Mouse (Mus musculus): Measurements from ENCODE around the gene Krt34. TPM values are rescaled to one million over a fixed set of nuclear protein-coding genes. Genes with fewer than 3 reads are reported as not detected.

Gene Krt34
- polyA plus RNA-seq, 1 experiment from 2014 or later = 0.44 TPM

DNA sequence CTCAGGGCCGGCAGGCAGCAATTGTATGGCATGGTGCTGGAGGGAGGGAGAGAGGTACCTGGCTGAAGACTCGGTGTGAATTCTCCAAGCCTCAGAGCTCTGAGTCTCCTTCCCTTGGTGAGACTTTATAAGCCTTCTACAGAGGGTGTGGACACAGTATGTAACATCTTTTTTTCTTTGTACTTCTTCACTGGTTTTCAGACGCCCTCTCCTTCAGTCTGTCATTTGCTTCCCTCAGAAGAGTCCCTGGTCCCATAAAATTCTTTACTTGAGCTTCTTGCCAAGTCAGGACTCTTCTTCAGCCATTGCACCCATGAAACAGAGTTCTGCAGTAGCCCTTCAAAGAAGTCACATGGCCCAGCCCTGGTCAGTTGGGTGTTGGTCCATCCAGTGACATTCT is 9.1 kb upstream of the Krt34 start, which contains the start of gene Krt31:
Gene Krt31, minus strand, starts transcription at position 101 of the 400 bp plus-strand sequence.
- H3K4me2 ChIP-seq (ENCODE audit: low read depth, low read length) = no peak within 1 kb of the TSS
- H3K9ac ChIP-seq (ENCODE audit: low read length) = no peak within 1 kb of the TSS
- no peak within 1 kb of the TSS for H3K27ac ChIP-seq (ENCODE audit: low read length)
- H3K9me3 ChIP-seq (ENCODE audit: control insufficient read depth, low read length) = no peaks in the 10 kb centered on the region
- H3K27me3 ChIP-seq (ENCODE audit: control insufficient read depth, insufficient read depth, low read depth, low read length) = no peaks in the 10 kb centered on the region
- H3K36me3 ChIP-seq (ENCODE audit: control insufficient read depth, insufficient read depth, low read length) = no peaks in the 10 kb centered on the region
- no peaks in the 10 kb centered on the region for H3K4me1 ChIP-seq (replicated peaks; ENCODE audit: control insufficient read depth, insufficient read depth, low read length)
- no peak for ATAC-seq (ENCODE audit: low read depth)
- H3K4me3 ChIP-seq (ENCODE audit: low read length) = no peak within 1 kb of the TSS
- WGBS = 75% methylated on average over 3 of the region's 3 CpGs

DNA sequence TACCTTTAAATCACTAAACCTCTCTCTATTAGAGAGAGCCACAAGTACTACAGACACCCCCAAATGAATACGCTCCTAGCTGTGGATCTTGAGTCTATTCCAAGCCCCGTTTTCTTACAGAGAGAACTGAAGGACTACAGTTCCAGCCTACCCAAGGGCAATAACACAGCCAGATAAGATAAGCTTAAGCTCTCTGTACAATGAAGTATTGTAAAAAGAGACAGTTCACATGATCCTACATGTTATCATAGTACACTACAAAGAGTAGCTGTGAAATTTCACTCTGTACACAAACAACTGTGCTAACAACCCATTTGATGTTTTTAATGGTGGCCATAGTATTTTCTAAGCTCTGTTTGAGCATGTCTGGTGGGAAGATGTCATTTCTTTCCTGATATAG is 5.8 kb upstream of the Krt34 start:
- WGBS = 64% methylated on average over 2 of the region's 2 CpGs
- H3K36me3 ChIP-seq (ENCODE audit: control insufficient read depth, insufficient read depth, low read length) = no peaks in the 10 kb centered on the region
- H3K4me1 ChIP-seq (replicated peaks; ENCODE audit: control insufficient read depth, insufficient read depth, low read length) = no peaks in the 10 kb centered on the region
- no peak for ATAC-seq (ENCODE audit: low read depth)
- H3K9ac ChIP-seq (ENCODE audit: low read length) = no peak overlapping the region
- H3K4me3 ChIP-seq (ENCODE audit: low read length) = no peak overlapping the region
- H3K4me2 ChIP-seq (ENCODE audit: low read depth, low read length) = no peak overlapping the region
- H3K27me3 ChIP-seq (ENCODE audit: control insufficient read depth, insufficient read depth, low read depth, low read length) = no peaks in the 10 kb centered on the region
- no peaks in the 10 kb centered on the region for H3K9me3 ChIP-seq (ENCODE audit: control insufficient read depth, low read length)
- H3K27ac ChIP-seq (ENCODE audit: low read length) = no peak overlapping the region

DNA sequence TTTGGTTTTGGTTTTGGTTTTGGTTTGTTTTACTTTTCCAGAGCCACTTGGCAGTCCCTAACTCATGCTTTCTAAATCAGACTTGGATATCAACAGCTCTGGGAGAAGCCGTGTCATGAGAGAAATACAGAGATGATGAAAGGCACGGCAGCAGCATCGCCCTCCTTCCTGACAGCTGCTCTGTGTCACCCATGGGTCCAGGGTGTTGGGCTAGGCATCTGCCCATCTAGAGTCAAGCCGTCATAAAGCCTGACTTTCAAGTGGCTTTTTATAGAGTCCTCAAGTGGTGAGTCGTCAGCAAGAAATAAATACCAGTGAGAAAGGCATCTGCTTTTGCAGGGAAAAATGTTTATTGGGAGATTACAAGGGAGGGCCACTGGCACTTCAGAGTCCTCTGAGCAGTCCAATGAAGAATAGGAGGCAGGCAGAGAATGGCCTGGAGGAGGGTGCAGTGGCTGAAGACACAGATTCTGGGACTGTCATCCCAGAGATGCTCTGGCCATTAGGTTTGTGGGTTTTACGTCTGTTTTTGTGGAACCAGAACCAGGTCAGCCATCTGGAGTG is 5.0 kb upstream of the Krt34 start:
- Histone ChIP-seq H3K27me3 (ENCODE audit: control insufficient read depth, insufficient read depth, low read depth, low read length) (no peaks in the 10 kb centered on the region), H3K27ac (ENCODE audit: low read length) (no peak overlapping the region), H3K36me3 (ENCODE audit: control insufficient read depth, insufficient read depth, low read length) (no peaks in the 10 kb centered on the region), H3K4me1 (replicated peaks; ENCODE audit: control insufficient read depth, insufficient read depth, low read length) (no peaks in the 10 kb centered on the region), H3K4me2 (ENCODE audit: low read depth, low read length) (no peak overlapping the region), H3K4me3 (ENCODE audit: low read length) (no peak overlapping the region), H3K9ac (ENCODE audit: low read length) (no peak overlapping the region), H3K9me3 (ENCODE audit: control insufficient read depth, low read length) (no peaks in the 10 kb centered on the region)
- 55% methylated on average over 6 of the region's 6 CpGs for WGBS
- ATAC-seq (ENCODE audit: low read depth) = no peak

DNA sequence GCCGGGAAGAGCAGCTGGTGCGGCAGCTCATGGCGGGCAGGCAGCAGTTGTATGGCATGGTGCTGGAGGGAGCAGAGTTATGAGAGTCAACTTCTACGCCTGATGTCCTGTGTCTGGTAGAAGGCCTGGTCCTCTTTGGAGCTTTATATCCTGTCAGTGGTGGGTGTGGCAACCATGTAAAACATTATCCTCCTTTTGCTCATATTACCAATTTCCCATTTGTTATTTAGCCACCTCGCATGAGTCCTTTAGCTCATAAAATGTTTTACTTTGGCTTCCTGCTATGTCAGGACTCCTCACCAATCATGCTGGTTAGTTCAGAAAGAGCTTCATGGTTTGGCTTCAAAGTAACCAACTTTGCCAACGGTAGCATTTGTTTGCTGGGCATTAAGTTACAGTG is 11.6 kb downstream of the Krt34 start, which contains the start of gene Krt33b:
Gene Krt33b, minus strand, starts transcription at position 101 of the 400 bp plus-strand sequence.
- H3K4me2 ChIP-seq (ENCODE audit: low read depth, low read length) = no peak within 1 kb of the TSS
- H3K27ac ChIP-seq (ENCODE audit: low read length) = no peak within 1 kb of the TSS
- WGBS = 83% methylated on average over 6 of the region's 6 CpGs
- no peak for ATAC-seq (ENCODE audit: low read depth)
- no peaks in the 10 kb centered on the region for H3K36me3 ChIP-seq (ENCODE audit: control insufficient read depth, insufficient read depth, low read length)
- no peak within 1 kb of the TSS for H3K9ac ChIP-seq (ENCODE audit: low read length)
- H3K9me3 ChIP-seq (ENCODE audit: control insufficient read depth, low read length) = no peaks in the 10 kb centered on the region
- no peaks in the 10 kb centered on the region for H3K4me1 ChIP-seq (replicated peaks; ENCODE audit: control insufficient read depth, insufficient read depth, low read length)
- H3K27me3 ChIP-seq (ENCODE audit: control insufficient read depth, insufficient read depth, low read depth, low read length) = no peaks in the 10 kb centered on the region
- no peak within 1 kb of the TSS for H3K4me3 ChIP-seq (ENCODE audit: low read length)

DNA sequence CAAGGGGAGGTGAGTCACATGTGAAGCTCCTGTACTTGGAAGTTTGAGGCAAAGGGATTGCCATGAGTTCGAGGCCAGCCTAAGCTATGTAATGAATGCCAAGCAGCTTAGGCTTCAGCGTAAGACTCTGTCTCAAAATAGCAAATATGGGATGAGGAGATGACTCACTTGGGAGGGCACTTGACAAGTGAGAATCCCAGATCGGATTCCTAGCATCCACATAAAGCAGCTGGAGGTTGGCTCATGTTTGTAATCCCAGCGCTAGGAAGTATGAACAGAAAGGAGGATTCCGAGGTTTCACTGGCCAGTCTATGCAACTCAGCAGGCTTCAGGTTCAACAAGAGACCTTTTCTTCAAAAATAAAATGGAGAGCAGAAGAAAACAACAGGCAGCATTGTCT is 19.9 kb downstream of the Krt34 start:
- H3K4me1 ChIP-seq (replicated peaks; ENCODE audit: control insufficient read depth, insufficient read depth, low read length) = no peaks in the 10 kb centered on the region
- no peaks in the 10 kb centered on the region for H3K27me3 ChIP-seq (ENCODE audit: control insufficient read depth, insufficient read depth, low read depth, low read length)
- no peak for ATAC-seq (ENCODE audit: low read depth)
- H3K36me3 ChIP-seq (ENCODE audit: control insufficient read depth, insufficient read depth, low read length) = no peaks in the 10 kb centered on the region
- 59% methylated on average over 5 of the region's 5 CpGs for WGBS
- H3K4me3 ChIP-seq (ENCODE audit: low read length) = no peak overlapping the region
- H3K9ac ChIP-seq (ENCODE audit: low read length) = no peak overlapping the region
- H3K27ac ChIP-seq (ENCODE audit: low read length) = no peak overlapping the region
- H3K4me2 ChIP-seq (ENCODE audit: low read depth, low read length) = no peak overlapping the region
- H3K9me3 ChIP-seq (ENCODE audit: control insufficient read depth, low read length) = no peaks in the 10 kb centered on the region

DNA sequence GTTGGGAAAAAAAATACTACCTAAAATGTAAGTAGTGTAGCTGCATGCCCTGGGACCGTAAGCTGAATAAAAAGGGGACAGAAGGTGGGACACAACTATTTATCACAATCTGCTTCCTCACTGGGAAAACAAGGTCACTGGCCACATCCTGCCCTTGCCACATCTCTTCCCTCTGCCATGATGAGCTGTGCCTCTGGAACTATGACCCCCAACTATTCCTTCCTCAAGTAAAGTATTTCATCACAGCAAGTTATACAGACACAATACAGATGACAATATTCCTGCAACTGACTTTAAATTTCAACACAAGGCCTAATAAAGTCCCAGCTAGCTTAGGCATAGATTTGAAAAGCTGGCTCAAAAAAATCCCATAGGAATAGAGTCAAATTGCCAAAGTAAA is 21.9 kb downstream of the Krt34 start:
- H3K4me2 ChIP-seq (ENCODE audit: low read depth, low read length) = no peak overlapping the region
- peaks cover 3% of the 10 kb centered on the region; the same call in 1 of the 2 replicates for H3K4me1 ChIP-seq (replicated peaks; ENCODE audit: control insufficient read depth, insufficient read depth, low read length)
- no peak overlapping the region for H3K4me3 ChIP-seq (ENCODE audit: low read length)
- H3K9ac ChIP-seq (ENCODE audit: low read length) = no peak overlapping the region
- H3K27ac ChIP-seq (ENCODE audit: low read length) = no peak overlapping the region
- ATAC-seq (ENCODE audit: low read depth) = no peak
- no peaks in the 10 kb centered on the region for H3K9me3 ChIP-seq (ENCODE audit: control insufficient read depth, low read length)
- no peaks in the 10 kb centered on the region for H3K36me3 ChIP-seq (ENCODE audit: control insufficient read depth, insufficient read depth, low read length)
- no peaks in the 10 kb centered on the region for H3K27me3 ChIP-seq (ENCODE audit: control insufficient read depth, insufficient read depth, low read depth, low read length)
- 80% methylated on average over 1 of the region's 1 CpGs for WGBS

DNA sequence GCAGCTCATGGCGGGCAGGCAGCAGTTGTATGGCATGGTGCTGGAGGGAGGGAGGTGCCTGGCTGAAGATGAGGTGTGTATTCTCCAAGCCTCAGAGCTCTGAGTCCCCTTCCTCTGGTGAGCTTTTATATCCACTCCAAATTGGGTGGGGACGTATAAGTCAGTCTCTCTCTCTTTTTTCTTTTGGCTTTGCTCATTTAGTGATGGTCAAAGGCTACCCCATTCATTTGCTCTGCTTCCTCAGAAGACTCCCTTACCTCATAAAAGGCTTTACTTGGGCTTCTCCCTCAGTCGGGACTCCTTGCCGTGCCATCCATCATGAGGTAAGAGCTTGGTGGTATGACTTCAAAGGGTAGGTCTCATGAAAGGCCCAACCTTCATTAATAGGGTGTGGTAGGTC is 25.2 kb downstream of the Krt34 start, which contains the start of gene Krt33a:
Gene Krt33a, minus strand, starts transcription at position 101 of the 400 bp plus-strand sequence.
- 67% methylated on average over 4 of the region's 4 CpGs for WGBS
- no peaks in the 10 kb centered on the region for H3K9me3 ChIP-seq (ENCODE audit: control insufficient read depth, low read length)
- no peak for ATAC-seq (ENCODE audit: low read depth)
- no peak within 1 kb of the TSS for H3K27ac ChIP-seq (ENCODE audit: low read length)
- H3K4me1 ChIP-seq (replicated peaks; ENCODE audit: control insufficient read depth, insufficient read depth, low read length) = peaks cover 3% of the 10 kb centered on the region; the same call in 1 of the 2 replicates
- no peak within 1 kb of the TSS for H3K4me3 ChIP-seq (ENCODE audit: low read length)
- no peaks in the 10 kb centered on the region for H3K27me3 ChIP-seq (ENCODE audit: control insufficient read depth, insufficient read depth, low read depth, low read length)
- H3K9ac ChIP-seq (ENCODE audit: low read length) = no peak within 1 kb of the TSS
- H3K4me2 ChIP-seq (ENCODE audit: low read depth, low read length) = no peak within 1 kb of the TSS
- H3K36me3 ChIP-seq (ENCODE audit: control insufficient read depth, insufficient read depth, low read length) = no peaks in the 10 kb centered on the region

DNA sequence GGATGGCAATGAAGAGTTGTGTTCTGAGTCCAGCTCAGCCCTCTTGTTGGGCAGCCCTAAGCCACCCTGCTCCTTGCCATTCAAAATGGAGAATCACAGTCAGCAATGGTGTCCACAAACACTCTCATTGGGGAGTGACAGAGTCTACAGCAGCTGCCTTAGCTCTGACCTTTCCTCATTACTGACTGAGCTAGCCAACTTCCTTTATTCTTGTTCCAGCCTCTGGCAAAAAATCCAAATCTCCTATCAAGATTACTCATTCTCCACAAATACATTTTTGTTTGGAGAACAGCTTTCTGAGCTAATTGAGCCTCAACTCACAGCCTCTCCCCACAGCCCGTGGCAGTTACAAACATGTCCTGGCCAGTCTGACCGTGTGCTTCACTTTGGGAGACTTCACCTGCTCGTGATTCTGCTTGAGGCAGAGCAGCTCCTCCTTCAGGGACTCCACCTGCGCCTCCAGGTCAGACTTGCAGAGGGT is 27.6 kb downstream of the Krt34 start:
- Histone ChIP-seq H3K9me3 (ENCODE audit: control insufficient read depth, low read length) (no peaks in the 10 kb centered on the region), H3K36me3 (ENCODE audit: control insufficient read depth, insufficient read depth, low read length) (no peaks in the 10 kb centered on the region), H3K4me2 (ENCODE audit: low read depth, low read length) (no peak overlapping the region), H3K4me1 (replicated peaks; ENCODE audit: control insufficient read depth, insufficient read depth, low read length) (peaks cover 3% of the 10 kb centered on the region; the same call in 1 of the 2 replicates), H3K27ac (ENCODE audit: low read length) (peak overlapping the region; percentile 43), H3K27me3 (ENCODE audit: control insufficient read depth, insufficient read depth, low read depth, low read length) (no peaks in the 10 kb centered on the region), H3K9ac (ENCODE audit: low read length) (peak overlapping the region; percentile 20; the same call in 1 of the 2 replicates), H3K4me3 (ENCODE audit: low read length) (no peak overlapping the region)
- WGBS = 33% methylated on average over 4 of the region's 4 CpGs
- ATAC-seq (ENCODE audit: low read depth) = peak; percentile 84

DNA sequence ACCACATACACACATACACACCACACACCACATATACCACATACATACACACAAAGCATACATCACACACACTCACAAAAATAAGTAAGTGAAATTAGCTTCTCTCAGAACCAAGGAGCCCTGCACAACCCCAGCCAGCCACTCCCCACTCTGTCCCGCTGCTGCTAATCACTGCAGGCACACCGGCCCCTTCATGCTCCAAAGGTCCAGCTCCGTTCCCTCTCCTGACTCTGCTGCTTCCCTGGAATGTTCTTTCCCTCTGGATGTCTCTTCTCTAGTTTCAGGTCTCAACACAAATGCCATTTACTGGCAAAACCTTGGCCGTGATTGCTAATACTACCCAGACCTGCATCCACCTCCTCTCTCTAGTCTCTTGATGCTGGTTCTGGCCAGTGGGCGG is 30.7 kb downstream of the Krt34 start:
- H3K4me1 ChIP-seq (replicated peaks; ENCODE audit: control insufficient read depth, insufficient read depth, low read length) = peaks cover 3% of the 10 kb centered on the region; the same call in 1 of the 2 replicates
- ATAC-seq (ENCODE audit: low read depth) = no peak
- H3K27me3 ChIP-seq (ENCODE audit: control insufficient read depth, insufficient read depth, low read depth, low read length) = no peaks in the 10 kb centered on the region
- H3K4me3 ChIP-seq (ENCODE audit: low read length) = no peak overlapping the region
- no peaks in the 10 kb centered on the region for H3K9me3 ChIP-seq (ENCODE audit: control insufficient read depth, low read length)
- H3K9ac ChIP-seq (ENCODE audit: low read length) = no peak overlapping the region
- no peak overlapping the region for H3K4me2 ChIP-seq (ENCODE audit: low read depth, low read length)
- 83% methylated on average over 5 of the region's 5 CpGs for WGBS
- H3K36me3 ChIP-seq (ENCODE audit: control insufficient read depth, insufficient read depth, low read length) = no peaks in the 10 kb centered on the region
- no peak overlapping the region for H3K27ac ChIP-seq (ENCODE audit: low read length)

All from lung, embryonic 16.5 days (tissue).